Mouse (Mus musculus) G1E-ER4 (cell line): Measurements from ENCODE around the gene Apol7c. TPM values are rescaled to one million over a fixed set of nuclear protein-coding genes. Genes with fewer than 3 reads are reported as not detected.
"Not testable (repeated sequence)": the region's sequence is repeated elsewhere in the genome, so short reads cannot be mapped to it uniquely, and the experiment has no call there.

Experiments used
- GATA1 ChIP-seq: IDR thresholded peaks from one replicate; pipeline ENCODE4 v1.8.0; 2012; ENCODE audit warnings: low read length, inconsistent platforms
- polyA plus RNA-seq: library from polyadenylated mRNA; stranded (reverse); fragments of >175 nt; gene quantifications from 2 replicates; pipeline ENCODE4 v1.2.3, GENCODE M21; 2012

Apol7c gene
- polyA plus RNA-seq = not detected in 2 replicates

- TF ChIP-seq GATA1 = no peak
These were observed at the start of gene Apol7c for GRCm38 (mm10) chr15:77533216-77533615. Gene Apol7c (minus strand): TSS chr15:77533316.

GRCm38 (mm10) chr15:77581681-77582080, 48.6 kb upstream of the Apol7c start:
- no peak for TF ChIP-seq GATA1

GRCm38 (mm10) chr15:77579311-77579710, 46.2 kb upstream of the Apol7c start:
- TF ChIP-seq GATA1 = no peak

- TF ChIP-seq GATA1 = no peak
These were observed 45.7 kb upstream of the Apol7c start for GRCm38 (mm10) chr15:77578801-77579200.

- TF ChIP-seq GATA1 = no peak
These were observed 30.1 kb upstream of the Apol7c start for GRCm38 (mm10) chr15:77563219-77563618.

GRCm38 (mm10) chr15:77561792-77562191, 28.7 kb upstream of the Apol7c start, which contains the start of gene 1700025B11Rik:
Gene 1700025B11Rik (minus strand): TSS chr15:77561892.
- no peak for TF ChIP-seq GATA1

DNA sequence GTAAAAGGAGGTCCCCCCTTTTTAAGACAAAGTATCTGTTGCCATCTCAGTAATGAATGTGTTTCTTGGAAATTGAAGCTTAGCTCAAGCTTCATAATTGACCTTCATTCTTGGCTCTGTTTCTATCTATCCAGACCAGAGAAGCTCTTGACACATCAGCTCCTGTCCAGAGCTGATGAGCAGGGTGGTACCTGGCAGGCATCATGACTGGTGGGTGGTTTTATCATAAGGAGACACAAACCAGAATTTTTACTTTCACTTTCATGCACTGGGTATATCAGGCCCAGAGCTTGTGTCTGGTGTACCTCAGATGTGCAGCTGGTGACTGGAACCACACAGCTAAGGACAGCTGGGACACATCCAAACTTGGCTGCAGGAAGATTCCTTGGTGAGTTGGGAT, 25.1 kb downstream of the Apol7c start, which contains the start of gene Apol11a:
Apol11a (plus strand) TSS at position 306 of the 400 bp plus-strand sequence.
- TF ChIP-seq GATA1 = not testable (repeated sequence)

GRCm38 (mm10) chr15:77482140-77482794, 50.8 kb downstream of the Apol7c start:
- TF ChIP-seq GATA1 = no peak

DNA sequence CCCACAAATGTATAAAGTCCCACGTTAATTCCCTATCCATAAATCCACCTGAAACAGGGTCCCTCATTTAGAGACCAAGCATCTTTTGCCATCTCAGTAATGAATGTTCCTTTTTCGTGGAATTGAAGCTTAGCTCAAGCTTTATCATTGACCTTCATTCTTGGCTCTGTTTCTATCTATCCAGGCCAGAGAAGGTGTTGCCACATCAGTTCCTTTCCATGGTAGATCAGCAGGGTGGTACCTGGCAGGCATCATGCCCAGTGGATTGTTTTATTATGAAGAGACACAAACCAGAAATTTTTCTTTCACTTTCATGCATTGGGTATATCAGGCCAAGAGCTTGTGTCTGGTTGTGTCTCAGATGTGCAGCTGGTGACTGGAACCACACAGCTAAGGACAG, 56.4 kb downstream of the Apol7c start, which contains the start of gene Apol10a:
Apol10a (plus strand) TSS at position 355 of the 400 bp plus-strand sequence.
- TF ChIP-seq GATA1 = not testable (repeated sequence)

Other genes with a start within 250 kb of the Apol7c start
- 1.0 and 2.1 TPM in 2 replicates for gene Rbfox2, start 226.3 kb downstream of the Apol7c start, polyA plus RNA-seq
- gene Apol7a, start 134.2 kb downstream of the Apol7c start, polyA plus RNA-seq = not detected in 2 replicates
- gene Apol9a, start 122.2 kb downstream of the Apol7c start, polyA plus RNA-seq = not detected in 2 replicates
- not detected in 2 replicates for gene Apol7b, start 85.8 kb downstream of the Apol7c start, polyA plus RNA-seq
- not detected in 2 replicates for gene Apol10a, start 56.3 kb downstream of the Apol7c start, polyA plus RNA-seq
- not detected in 2 replicates for gene Apol11a, start 25.0 kb downstream of the Apol7c start, polyA plus RNA-seq
- not detected in 2 replicates for gene 1700025B11Rik, start 28.6 kb upstream of the Apol7c start, polyA plus RNA-seq
- gene Apol10b, start 62.8 kb upstream of the Apol7c start, polyA plus RNA-seq = not detected in 2 replicates
- not detected in 2 replicates for gene Gm36245, start 65.9 kb upstream of the Apol7c start, polyA plus RNA-seq
- gene Apol11b, start 110.0 kb upstream of the Apol7c start, polyA plus RNA-seq = not detected in 2 replicates
- not detected in 2 replicates for gene Apol7e, start 165.5 kb upstream of the Apol7c start, polyA plus RNA-seq
- not detected in 2 replicates for gene Apol9b, start 195.7 kb upstream of the Apol7c start, polyA plus RNA-seq
- not detected in 2 replicates for gene Apol8, start 223.7 kb upstream of the Apol7c start, polyA plus RNA-seq